Mouse (Mus musculus): ENCODE data around the gene Ube2c.

GRCm38 (mm10) chr2:164761502-164761901 lies 8.2 kb upstream of the Ube2c start:
- TF ChIP-seq CTCF (IDR thresholded peaks at IDR 0.05; ENCODE audit: control insufficient read depth, insufficient read depth, insufficient read length) (no peak), MAX (IDR thresholded peaks at IDR 0.05) (no peak), MYOD1 (IDR thresholded peaks at IDR 0.05; ENCODE audit: control insufficient read depth, insufficient read length, low read depth) (no peak), CEBPB (IDR thresholded peaks at IDR 0.05; ENCODE audit: low read depth) (no peak)

Measured in C2C12 (cell line).